Mouse (Mus musculus) liver, postnatal 0 days (tissue): ENCODE measurements at regions not wholly inside any gene's neighbourhood (a gene's known extent, or its start where the extent isn't known, plus 50 kb on each side); places are given as distances from the start of the nearest gene placed in this dataset.

ENCODE experiments used
- ATAC-seq: fragments of 200-750 bp; cut with Nextera tagmentation; 2 replicates; pipeline ENCODE4 v1.8.0; 2017; ENCODE audit warnings: mild to moderate bottlenecking, moderate library complexity
- DNase-seq: peaks from one replicate; pipeline ENCODE4 v3.0.0-alpha.2; 2016
- H3K27ac ChIP-seq: fragments of 300-500 bp; sonication (generic); 2 replicates; pipeline ENCODE4 v1.5.1; 2014; ENCODE audit warnings: antibody characterized with exemption, moderate library complexity, mild to moderate bottlenecking, low read depth
- H3K27me3 ChIP-seq: fragments of 300-500 bp; sonication (generic); 2 replicates; pipeline ENCODE4 v1.6.1; 2014; ENCODE audit warnings: low read length, control low read depth, mixed read lengths; ENCODE audit not compliant: insufficient read depth
- H3K36me3 ChIP-seq: fragments of 300-500 bp; sonication (generic); replicated peaks from 2 replicates; pipeline ENCODE4 v1.6.1; 2014; ENCODE audit warnings: mild to moderate bottlenecking, control low read depth, low read length, moderate library complexity, mixed read lengths; ENCODE audit not compliant: insufficient read depth
- H3K4me1 ChIP-seq: fragments of 300-500 bp; sonication (generic); 2 replicates; pipeline ENCODE4 v1.6.1; 2014; ENCODE audit warnings: antibody characterized with exemption, mild to moderate bottlenecking, control low read depth; ENCODE audit not compliant: insufficient read depth
- H3K4me2 ChIP-seq: fragments of 300-500 bp; sonication (generic); 2 replicates; pipeline ENCODE4 v1.6.1; 2014; ENCODE audit warnings: low read depth, mild to moderate bottlenecking, low read length, moderate library complexity, mixed read lengths
- H3K4me3 ChIP-seq: fragments of 300-500 bp; sonication (generic); 2 replicates; pipeline ENCODE4 v1.5.1; 2014; ENCODE audit warnings: low read depth, low read length
- H3K9ac ChIP-seq: fragments of 300-500 bp; sonication (generic); replicated peaks from 2 replicates; pipeline ENCODE4 v1.6.1; 2014; ENCODE audit warnings: mild to moderate bottlenecking, moderate library complexity
- H3K9me3 ChIP-seq: fragments of 300-500 bp; sonication (generic); 2 replicates; pipeline ENCODE4 v1.6.1; 2016; ENCODE audit warnings: mild to moderate bottlenecking, control low read depth, low read length, mixed read lengths
- CTCF ChIP-seq: sonication (generic); IDR thresholded peaks from 2 replicates; pipeline ENCODE4 v1.5.1; 2016; ENCODE audit warnings: antibody characterized with exemption, low read depth
- EP300 ChIP-seq: IDR thresholded peaks from 2 replicates; pipeline ENCODE4 v1.6.1; 2016; ENCODE audit warnings: antibody characterized with exemption, low read depth, mild to moderate bottlenecking
- WGBS: fragments of 180-500 bp; shearing (Covaris S2); extraction: QIAGEN DNeasy Blood & Tissue Kit; methylation state at CpG from one replicate; pipeline ENCODE4 v1.1.7; 2014; ENCODE audit not compliant: insufficient replicate concordance; 5-methylcytosine and 5-hydroxymethylcytosine counted together

GRCm38 (mm10) chr5:28891988-28892387 is 303.8 kb upstream of the Rnf32 start:
- Histone ChIP-seq H3K27ac (no peak overlapping the region), H3K4me2 (no peak overlapping the region), H3K36me3 (no peaks in the 10 kb centered on the region), H3K27me3 (no peaks in the 10 kb centered on the region), H3K4me3 (no peak overlapping the region), H3K4me1 (no peaks in the 10 kb centered on the region), H3K9me3 (no peaks in the 10 kb centered on the region), H3K9ac (no peak overlapping the region)
- TF ChIP-seq EP300, result no peak
- TF ChIP-seq CTCF, result no peak
- DNase-seq, result no peak
- 78% methylated on average over 7 of the region's 7 CpGs for WGBS
- ATAC-seq, result no peak

- DNase-seq (no peak), ATAC-seq (no peak)
- Histone ChIP-seq H3K4me1 (no peaks in the 10 kb centered on the region), H3K4me3 (no peak overlapping the region), H3K9me3 (no peaks in the 10 kb centered on the region), H3K36me3 (no peaks in the 10 kb centered on the region), H3K27me3 (no peaks in the 10 kb centered on the region), H3K9ac (no peak overlapping the region), H3K27ac (no peak overlapping the region), H3K4me2 (no peak overlapping the region)
- WGBS, result 64% methylated on average over 5 of the region's 5 CpGs
- no peak for TF ChIP-seq CTCF
- TF ChIP-seq EP300, result no peak
Observed at GRCm38 (mm10) chr5:28884746-28885365, 310.9 kb upstream of the Rnf32 start.

- no peak for ATAC-seq
- TF ChIP-seq EP300 (no peak), CTCF (no peak)
- Histone ChIP-seq H3K36me3 (no peaks in the 10 kb centered on the region), H3K27me3 (no peaks in the 10 kb centered on the region), H3K9ac (no peak overlapping the region), H3K4me3 (no peak overlapping the region), H3K4me1 (no peaks in the 10 kb centered on the region), H3K9me3 (no peaks in the 10 kb centered on the region), H3K27ac (no peak overlapping the region), H3K4me2 (no peak overlapping the region)
- WGBS, result 78% methylated on average over 8 of the region's 8 CpGs
- no peak for DNase-seq
Observed at GRCm38 (mm10) chr5:28876199-28876598, 319.6 kb upstream of the Rnf32 start.

- no peak overlapping the region for H3K4me3 ChIP-seq
- no peak overlapping the region for H3K4me2 ChIP-seq
- H3K36me3 ChIP-seq, result no peaks in the 10 kb centered on the region
- no peaks in the 10 kb centered on the region for H3K4me1 ChIP-seq
- H3K9me3 ChIP-seq, result no peaks in the 10 kb centered on the region
- no peak overlapping the region for H3K27ac ChIP-seq
- WGBS, result 74% methylated on average over 3 of the region's 3 CpGs
- no peak for ATAC-seq
- no peaks in the 10 kb centered on the region for H3K27me3 ChIP-seq
- DNase-seq, result no peak
- no peak overlapping the region for H3K9ac ChIP-seq
- no peak for TF ChIP-seq EP300
- no peak for TF ChIP-seq CTCF
Observed at GRCm38 (mm10) chr5:28873600-28874265, 322.1 kb upstream of the Rnf32 start.

GRCm38 (mm10) chr5:28859604-28860371 is 336.0 kb upstream of the Rnf32 start:
- no peak overlapping the region for H3K4me2 ChIP-seq
- H3K27ac ChIP-seq, result no peak overlapping the region
- no peak overlapping the region for H3K9ac ChIP-seq
- TF ChIP-seq CTCF (no peak), EP300 (no peak)
- no peaks in the 10 kb centered on the region for H3K36me3 ChIP-seq
- no peaks in the 10 kb centered on the region for H3K27me3 ChIP-seq
- H3K4me3 ChIP-seq, result no peak overlapping the region
- no peaks in the 10 kb centered on the region for H3K4me1 ChIP-seq
- DNase-seq (no peak), ATAC-seq (no peak)
- 70% methylated on average over 9 of the region's 9 CpGs for whole genome bisulfite sequencing
- no peaks in the 10 kb centered on the region for H3K9me3 ChIP-seq

GRCm38 (mm10) chr5:28838141-28838925 is 357.5 kb upstream of the Rnf32 start:
- no peak overlapping the region for H3K27ac ChIP-seq
- no peaks in the 10 kb centered on the region for H3K27me3 ChIP-seq
- no peak overlapping the region for H3K9ac ChIP-seq
- H3K36me3 ChIP-seq, result no peaks in the 10 kb centered on the region
- WGBS, result 64% methylated on average over 12 of the region's 12 CpGs
- DNase-seq (no peak), ATAC-seq (no peak)
- no peaks in the 10 kb centered on the region for H3K9me3 ChIP-seq
- H3K4me1 ChIP-seq, result no peaks in the 10 kb centered on the region
- H3K4me3 ChIP-seq, result no peak overlapping the region
- no peak overlapping the region for H3K4me2 ChIP-seq
- TF ChIP-seq CTCF (no peak), EP300 (no peak)
